Mouse (Mus musculus) thymus, adult 2 months (tissue): ENCODE results near the gene Gstcd. TPM values are rescaled to one million over a fixed set of nuclear protein-coding genes. Genes with fewer than 3 reads are reported as not detected.
A peak's percentile ranks its signal among the peaks of the same experiment; 100 is the strongest.

Experiments
- DNase-seq: peaks from one replicate; pipeline ENCODE4 v3.0.0; 2021
- H3K27ac ChIP-seq: fragments of 200-500 bp; 2 replicates; pipeline ENCODE4 v1.5.1; 2012; ENCODE audit warnings: low read length, control low read depth; ENCODE audit not compliant: control insufficient read depth, insufficient read depth
- H3K27me3 ChIP-seq: fragments of 200-500 bp; 2 replicates; pipeline ENCODE4 v1.6.1; 2012; ENCODE audit warnings: mild to moderate bottlenecking, low read length, moderate library complexity, mixed read lengths; ENCODE audit not compliant: control insufficient read depth, insufficient read depth
- H3K36me3 ChIP-seq: fragments of 200-500 bp; 2 replicates; pipeline ENCODE4 v1.6.1; 2012; ENCODE audit warnings: mild to moderate bottlenecking, low read length, moderate library complexity; ENCODE audit not compliant: control insufficient read depth, insufficient read depth
- H3K4me1 ChIP-seq: fragments of 200-500 bp; replicated peaks from 2 replicates; pipeline ENCODE4 v1.6.1; 2012; ENCODE audit warnings: low read length; ENCODE audit not compliant: control insufficient read depth, insufficient read depth
- H3K4me3 ChIP-seq: fragments of 200-500 bp; 2 replicates; pipeline ENCODE4 v1.5.1; 2012; ENCODE audit warnings: mild to moderate bottlenecking, low read length, control low read depth, moderate library complexity; ENCODE audit not compliant: control insufficient read depth, insufficient read depth
- CTCF ChIP-seq: fragments of 200-500 bp; IDR thresholded peaks from 2 replicates; pipeline ENCODE4 v1.5.1; 2012; ENCODE audit warnings: mild to moderate bottlenecking, control low read depth, low read length, moderate library complexity, borderline replicate concordance; ENCODE audit not compliant: control insufficient read depth, poor library complexity, insufficient read depth; ENCODE audit errors: extremely low read depth
- POLR2A ChIP-seq: fragments of 200-500 bp; IDR thresholded peaks from 2 replicates; pipeline ENCODE4 v1.6.1; 2012; ENCODE audit warnings: mild to moderate bottlenecking, low read length, control low read depth, moderate library complexity; ENCODE audit not compliant: control insufficient read depth, poor library complexity, insufficient read depth; ENCODE audit errors: extremely low read depth
- WGBS: fragments of 180-500 bp; shearing (Covaris S2); methylation state at CpG from one replicate; pipeline ENCODE4 v1.1.7; 2018; 5-methylcytosine and 5-hydroxymethylcytosine counted together
- polyA plus RNA-seq: library from polyadenylated mRNA; depleted of rRNA; stranded (reverse); fragments of >200 nt; gene quantifications from 2 replicates; pipeline ENCODE4 v1.2.3, GENCODE M21; 2012

Gstcd gene
- polyA plus RNA-seq, 1 experiment: 6.5 TPM

- no peak overlapping the region for H3K27ac ChIP-seq
- 0 out of 2 replicates have a peak, but pooled peaks cover 3% of the 10 kb centered on the region for H3K36me3 ChIP-seq
- H3K4me3 ChIP-seq: no peak overlapping the region
- no peaks in the 10 kb centered on the region for H3K27me3 ChIP-seq
- no peak for DNase-seq
- TF ChIP-seq CTCF (no peak), POLR2A (no peak)
- no peaks in the 10 kb centered on the region for H3K4me1 ChIP-seq
- 4% methylated on average over 1 of the region's 1 CpGs for WGBS
Measured at GRCm38 (mm10) chr3:133092936-133093335, 1.1 kb upstream of the Gstcd start.

GRCm38 (mm10) chr3:133092274-133092853, 531 bp upstream of the Gstcd start:
- DNase-seq: no peak
- H3K27me3 ChIP-seq: no peaks in the 10 kb centered on the region
- under 1% methylated on average over 7 of the region's 7 CpGs for WGBS

DNA sequence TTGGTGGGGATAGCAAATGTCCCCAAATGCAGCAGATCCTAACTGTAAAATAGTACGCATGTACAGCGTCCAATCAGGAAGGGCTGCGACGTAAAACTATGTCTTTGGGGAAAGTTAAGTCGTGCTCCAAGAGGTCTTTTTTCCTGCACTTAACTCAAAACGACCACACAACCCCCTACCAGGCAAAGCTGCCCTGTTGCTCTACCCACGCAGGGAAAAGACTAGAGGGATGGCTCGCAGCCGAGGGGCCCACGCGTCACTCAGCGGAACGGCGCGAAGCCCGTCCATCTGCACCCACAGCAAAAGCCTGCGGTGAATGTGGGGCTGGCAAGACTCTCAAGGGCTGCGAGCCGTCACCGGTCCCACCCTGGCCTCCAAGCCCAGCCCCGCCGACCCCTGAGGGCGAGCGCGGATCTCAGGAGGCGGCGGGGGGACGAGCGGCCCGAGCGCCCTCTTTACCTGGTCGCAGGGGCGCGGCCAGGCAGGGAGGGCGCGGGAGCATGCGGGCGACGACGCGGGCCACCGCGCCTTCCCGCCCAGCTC, 641 bp downstream of the Gstcd start:
- under 1% methylated on average over 44 of the region's 44 CpGs for WGBS
- Histone ChIP-seq H3K27me3 (no peaks in the 10 kb centered on the region), H3K27ac (peak overlapping the region; percentile 11)

More at GRCm38 (mm10) chr3:133092274-133092853, 531 bp upstream of the Gstcd start:
- TF ChIP-seq CTCF (no peak), POLR2A (no peak)
- H3K4me3 ChIP-seq: peak overlapping the region; percentile 91
- peak overlapping the region; percentile 74 for H3K27ac ChIP-seq
- 0 out of 2 replicates have a peak, but pooled peaks cover 1% of the 10 kb centered on the region for H3K36me3 ChIP-seq
- H3K4me1 ChIP-seq: no peaks in the 10 kb centered on the region

DNA sequence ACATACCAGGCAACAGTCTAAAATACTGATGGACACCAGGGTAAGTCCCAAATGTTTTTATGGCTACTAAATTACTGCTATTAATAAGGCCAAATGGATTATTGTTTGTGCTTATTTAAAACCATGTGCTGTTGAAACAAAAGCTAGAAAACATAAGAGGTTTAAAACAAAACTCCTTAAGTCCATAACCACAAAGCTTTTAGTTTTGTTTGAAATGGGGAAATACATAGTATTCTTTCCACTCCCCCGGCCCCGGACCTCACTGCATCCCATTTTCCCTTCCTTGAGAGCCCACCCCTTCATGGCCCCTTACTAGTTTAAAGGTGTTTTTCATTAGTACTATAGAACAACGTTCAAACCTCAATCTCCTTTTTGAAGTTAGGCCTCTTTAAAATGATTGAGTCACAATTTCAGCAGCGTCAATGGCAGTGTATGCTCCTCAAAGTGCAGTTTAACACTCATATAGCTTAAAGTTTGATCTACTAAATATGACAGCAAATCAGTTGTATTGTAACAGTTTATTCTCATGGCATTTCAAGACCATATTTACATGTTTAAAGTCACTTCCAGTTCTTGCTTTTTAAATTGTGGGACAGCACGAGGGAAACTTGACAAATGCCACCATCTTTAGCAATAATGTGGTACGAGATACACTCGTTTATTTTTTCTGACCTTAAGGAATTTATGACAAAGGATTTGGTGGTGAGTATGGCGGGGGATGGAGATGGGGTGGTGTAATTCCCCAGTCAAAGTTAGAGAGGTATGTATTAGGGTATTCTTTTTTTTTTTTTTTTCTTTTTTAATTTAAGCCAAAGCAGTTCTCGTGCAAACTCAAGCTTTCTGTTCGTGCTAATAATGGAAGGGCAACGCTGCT, 1.3 kb downstream of the Gstcd start:
- no peak for TF ChIP-seq CTCF
- no peak for TF ChIP-seq POLR2A
- H3K27ac ChIP-seq: no peak overlapping the region; the same call in 1 of the 2 replicates
- no peak for DNase-seq
- WGBS: 2% methylated on average over 11 of the region's 11 CpGs
- H3K27me3 ChIP-seq: no peaks in the 10 kb centered on the region
- H3K4me1 ChIP-seq: no peaks in the 10 kb centered on the region
- peak overlapping the region; percentile 91; the same call in 1 of the 2 replicates for H3K4me3 ChIP-seq
- H3K36me3 ChIP-seq: no peaks in the 10 kb centered on the region

More for the DNA sequence above, 641 bp downstream of the Gstcd start:
- TF ChIP-seq CTCF: no peak
- TF ChIP-seq POLR2A: no peak
- Histone ChIP-seq H3K36me3 (no peaks in the 10 kb centered on the region), H3K4me1 (no peaks in the 10 kb centered on the region), H3K4me3 (peak overlapping the region; percentile 91)
- no peak for DNase-seq

DNA sequence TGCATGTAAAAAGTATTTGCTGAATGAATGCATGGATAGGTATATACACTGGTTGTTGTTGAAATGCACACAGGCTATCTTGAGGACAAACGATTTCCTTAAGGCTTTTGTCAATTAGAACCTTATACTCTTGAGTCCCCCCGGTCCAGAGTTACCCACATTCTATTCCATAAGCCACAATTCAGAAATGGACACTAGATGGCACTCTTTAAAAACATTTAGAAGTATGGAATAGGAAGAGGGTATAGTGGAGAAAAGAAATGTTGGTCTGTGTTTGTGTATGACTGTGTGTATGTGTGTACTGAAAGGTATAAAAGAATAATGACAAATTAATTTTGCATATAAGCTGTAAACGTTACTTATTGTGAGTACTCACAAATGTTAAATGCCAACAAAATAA, 6.0 kb downstream of the Gstcd start:
- no peak for TF ChIP-seq CTCF
- TF ChIP-seq POLR2A: no peak
- Histone ChIP-seq H3K36me3 (peaks cover 13% of the 10 kb centered on the region), H3K27ac (no peak overlapping the region), H3K4me1 (no peaks in the 10 kb centered on the region), H3K27me3 (no peaks in the 10 kb centered on the region), H3K4me3 (no peak overlapping the region)
- DNase-seq: no peak
- 58% methylated on average over 3 of the region's 3 CpGs for WGBS

- H3K27ac ChIP-seq: no peak overlapping the region
- H3K4me1 ChIP-seq: no peaks in the 10 kb centered on the region
- 95% methylated on average over 5 of the region's 5 CpGs for WGBS
- no peaks in the 10 kb centered on the region for H3K27me3 ChIP-seq
- H3K36me3 ChIP-seq: peaks cover 13% of the 10 kb centered on the region
- no peak for DNase-seq
- H3K4me3 ChIP-seq: no peak overlapping the region
- TF ChIP-seq POLR2A: no peak
- no peak for TF ChIP-seq CTCF
Measured at GRCm38 (mm10) chr3:133082736-133083135, 9.1 kb downstream of the Gstcd start.
